Mouse (Mus musculus) embryonic facial prominence, embryonic 14.5 days (tissue): ENCODE measurements around the gene Nr6a1. TPM values are rescaled to one million over a fixed set of nuclear protein-coding genes. Genes with fewer than 3 reads are reported as not detected.
A peak's percentile ranks its signal among the peaks of the same experiment; 100 is the strongest.

ENCODE experiments used
- ATAC-seq: fragments of 200-750 bp; cut with Nextera tagmentation; 2 replicates; pipeline ENCODE4 v1.8.0; 2017; ENCODE audit warnings: low read depth, moderate number of reproducible peaks, moderate TSS enrichment
- DNase-seq: peaks from one replicate; pipeline ENCODE4 v3.0.0-alpha.2; 2015; ENCODE audit warnings: low spot score
- H3K27ac ChIP-seq: fragments of 300-500 bp; sonication (generic); replicated peaks from 2 replicates; pipeline ENCODE4 v1.5.1; 2014; ENCODE audit warnings: low read depth, mild to moderate bottlenecking, low read length, moderate library complexity
- H3K27me3 ChIP-seq: fragments of 300-500 bp; sonication (generic); replicated peaks from 2 replicates; pipeline ENCODE4 v1.6.1; 2014; ENCODE audit warnings: low read length; ENCODE audit not compliant: control insufficient read depth, insufficient read depth
- H3K36me3 ChIP-seq: fragments of 300-500 bp; sonication (generic); 2 replicates; pipeline ENCODE4 v1.6.1; 2014; ENCODE audit warnings: low read length, mixed read lengths; ENCODE audit not compliant: control insufficient read depth, insufficient read depth
- H3K4me1 ChIP-seq: fragments of 300-500 bp; sonication (generic); 2 replicates; pipeline ENCODE4 v1.6.1; 2014; ENCODE audit warnings: antibody characterized with exemption, low read length; ENCODE audit not compliant: control insufficient read depth, insufficient read depth
- H3K4me2 ChIP-seq: fragments of 300-500 bp; sonication (generic); 2 replicates; pipeline ENCODE4 v1.6.1; 2014; ENCODE audit warnings: low read depth, mild to moderate bottlenecking, low read length, moderate library complexity, mixed read lengths
- H3K4me3 ChIP-seq: fragments of 300-500 bp; sonication (generic); 2 replicates; pipeline ENCODE4 v1.5.1; 2014; ENCODE audit warnings: low read depth, mild to moderate bottlenecking, low read length
- H3K9ac ChIP-seq: fragments of 300-500 bp; sonication (generic); 2 replicates; pipeline ENCODE4 v1.6.1; 2014; ENCODE audit warnings: low read depth, mild to moderate bottlenecking, low read length, moderate library complexity, mixed read lengths
- H3K9me3 ChIP-seq: fragments of 300-500 bp; sonication (generic); 2 replicates; pipeline ENCODE4 v1.6.1; 2016; ENCODE audit warnings: low read length; ENCODE audit not compliant: control insufficient read depth
- WGBS: fragments of 180-500 bp; shearing (Covaris S2); extraction: QIAGEN DNeasy Blood & Tissue Kit; methylation state at CpG from one replicate; pipeline ENCODE4 v1.1.7; 2014; 5-methylcytosine and 5-hydroxymethylcytosine counted together
- polyA plus RNA-seq: library from polyadenylated mRNA; unstranded; fragments of >200 nt; fragmentation: Nextera tagmentation; extraction: Ambion mirVana; gene quantifications from 2 replicates; pipeline ENCODE4 v1.2.1, GENCODE M21; 2014

Nr6a1 gene
- polyA plus RNA-seq, 1 experiment from 2014 or later, result 1.7 TPM

GRCm38 (mm10) chr2:38874544-38875108 is 52.9 kb downstream of the Nr6a1 start:
- Histone ChIP-seq H3K9me3 (no peaks in the 10 kb centered on the region), H3K4me1 (no peaks in the 10 kb centered on the region), H3K27me3 (no peaks in the 10 kb centered on the region), H3K36me3 (peaks cover 61% of the 10 kb centered on the region), H3K4me3 (no peak overlapping the region), H3K9ac (no peak overlapping the region), H3K27ac (no peak overlapping the region), H3K4me2 (no peak overlapping the region)
- ATAC-seq, result no peak
- DNase-seq, result no peak
- WGBS, result 79% methylated on average over 1 of the region's 1 CpGs

GRCm38 (mm10) chr2:38872730-38873129 is 54.8 kb downstream of the Nr6a1 start:
- no peaks in the 10 kb centered on the region for H3K9me3 ChIP-seq
- no peaks in the 10 kb centered on the region for H3K27me3 ChIP-seq
- H3K36me3 ChIP-seq, result peaks cover 43% of the 10 kb centered on the region; the same call in 1 of the 2 replicates
- DNase-seq, result no peak
- no peak overlapping the region for H3K27ac ChIP-seq
- 73% methylated on average over 1 of the region's 1 CpGs for WGBS
- no peak for ATAC-seq
- H3K4me3 ChIP-seq, result no peak overlapping the region
- H3K9ac ChIP-seq, result no peak overlapping the region
- no peaks in the 10 kb centered on the region for H3K4me1 ChIP-seq
- H3K4me2 ChIP-seq, result no peak overlapping the region

- no peak overlapping the region for H3K9ac ChIP-seq
- no peak overlapping the region for H3K4me3 ChIP-seq
- DNase-seq (peak; percentile 26), ATAC-seq (no peak)
- H3K9me3 ChIP-seq, result no peaks in the 10 kb centered on the region
- no peaks in the 10 kb centered on the region for H3K4me1 ChIP-seq
- H3K27ac ChIP-seq, result no peak overlapping the region
- no peaks in the 10 kb centered on the region for H3K27me3 ChIP-seq
- H3K4me2 ChIP-seq, result no peak overlapping the region
- WGBS, result 63% methylated on average over 1 of the region's 1 CpGs
- H3K36me3 ChIP-seq, result peaks cover 42% of the 10 kb centered on the region
Measured at GRCm38 (mm10) chr2:38866711-38867110, 60.8 kb downstream of the Nr6a1 start.

GRCm38 (mm10) chr2:38864011-38864410 is 63.5 kb downstream of the Nr6a1 start:
- H3K4me2 ChIP-seq, result no peak overlapping the region
- peak; percentile 52 for DNase-seq
- 45% methylated on average over 4 of the region's 4 CpGs for WGBS
- ATAC-seq, result peak; percentile 53; the same call in 1 of the 2 replicates
- no peak overlapping the region for H3K27ac ChIP-seq
- no peaks in the 10 kb centered on the region for H3K4me1 ChIP-seq
- no peaks in the 10 kb centered on the region for H3K9me3 ChIP-seq
- no peaks in the 10 kb centered on the region for H3K27me3 ChIP-seq
- no peak overlapping the region for H3K4me3 ChIP-seq
- H3K9ac ChIP-seq, result no peak overlapping the region
- H3K36me3 ChIP-seq, result peaks cover 44% of the 10 kb centered on the region

GRCm38 (mm10) chr2:38851797-38852196 is 75.7 kb downstream of the Nr6a1 start:
- Histone ChIP-seq H3K27ac (no peak overlapping the region), H3K36me3 (peaks cover 42% of the 10 kb centered on the region), H3K4me1 (no peaks in the 10 kb centered on the region), H3K9ac (no peak overlapping the region), H3K9me3 (no peaks in the 10 kb centered on the region), H3K4me3 (no peak overlapping the region), H3K4me2 (no peak overlapping the region), H3K27me3 (no peaks in the 10 kb centered on the region)
- WGBS, result 58% methylated on average over 1 of the region's 1 CpGs
- DNase-seq (no peak), ATAC-seq (no peak)

GRCm38 (mm10) chr2:38846319-38846718 is 81.2 kb downstream of the Nr6a1 start:
- no peak overlapping the region for H3K4me2 ChIP-seq
- no peaks in the 10 kb centered on the region for H3K4me1 ChIP-seq
- ATAC-seq, result no peak
- H3K36me3 ChIP-seq, result peaks cover 24% of the 10 kb centered on the region
- WGBS, result 91% methylated on average over 2 of the region's 2 CpGs
- DNase-seq, result no peak
- no peaks in the 10 kb centered on the region for H3K27me3 ChIP-seq
- H3K4me3 ChIP-seq, result no peak overlapping the region
- no peaks in the 10 kb centered on the region for H3K9me3 ChIP-seq
- H3K27ac ChIP-seq, result no peak overlapping the region
- H3K9ac ChIP-seq, result no peak overlapping the region

GRCm38 (mm10) chr2:38835489-38835888 is 92.0 kb downstream of the Nr6a1 start:
- Histone ChIP-seq H3K9ac (no peak overlapping the region), H3K9me3 (no peaks in the 10 kb centered on the region), H3K27ac (no peak overlapping the region), H3K27me3 (no peaks in the 10 kb centered on the region), H3K4me3 (no peak overlapping the region), H3K4me1 (no peaks in the 10 kb centered on the region), H3K36me3 (peaks cover 12% of the 10 kb centered on the region; the same call in 1 of the 2 replicates), H3K4me2 (no peak overlapping the region)
- ATAC-seq, result no peak
- WGBS, result 85% methylated on average over 6 of the region's 6 CpGs
- DNase-seq, result no peak

- no peak for DNase-seq
- no peak overlapping the region for H3K4me3 ChIP-seq
- H3K9ac ChIP-seq, result no peak overlapping the region
- H3K4me2 ChIP-seq, result no peak overlapping the region
- H3K9me3 ChIP-seq, result no peaks in the 10 kb centered on the region
- no peaks in the 10 kb centered on the region for H3K4me1 ChIP-seq
- no peaks in the 10 kb centered on the region for H3K27me3 ChIP-seq
- no peak overlapping the region for H3K27ac ChIP-seq
- peaks cover 12% of the 10 kb centered on the region; the same call in 1 of the 2 replicates for H3K36me3 ChIP-seq
- no peak for ATAC-seq
Measured at GRCm38 (mm10) chr2:38831976-38832375, 95.5 kb downstream of the Nr6a1 start.

- Histone ChIP-seq H3K4me2 (no peak overlapping the region), H3K27me3 (no peaks in the 10 kb centered on the region), H3K9me3 (no peaks in the 10 kb centered on the region), H3K4me3 (no peak overlapping the region), H3K4me1 (no peaks in the 10 kb centered on the region), H3K9ac (no peak overlapping the region), H3K36me3 (peaks cover 5% of the 10 kb centered on the region; the same call in 1 of the 2 replicates), H3K27ac (no peak overlapping the region)
- peak; percentile 21 for DNase-seq
- 50% methylated on average over 1 of the region's 1 CpGs for WGBS
- no peak for ATAC-seq
Measured at GRCm38 (mm10) chr2:38829521-38829920, 98.0 kb downstream of the Nr6a1 start.
